Mouse (Mus musculus) G1E (cell line): ENCODE results near the gene Wdr12.

Experiments used
- CTCF ChIP-seq: IDR thresholded peaks from 2 replicates; pipeline ENCODE4 v1.5.1; 2012; ENCODE audit warnings: low read depth, low read length, inconsistent platforms, mixed read lengths
- GATA1 ChIP-seq: IDR thresholded peaks from 2 replicates; pipeline ENCODE4 v1.6.1; 2012; ENCODE audit warnings: borderline replicate concordance, low read length, inconsistent platforms, mixed read lengths
- POLR2AphosphoS5 ChIP-seq: IDR thresholded peaks from 2 replicates; pipeline ENCODE4 v1.6.1; 2012; ENCODE audit warnings: low read depth, low read length, inconsistent platforms; ENCODE audit not compliant: insufficient replicate concordance
- TAL1 ChIP-seq: conservative IDR thresholded peaks from 2 replicates; pipeline ENCODE4 v1.6.1; 2012; ENCODE audit warnings: low read depth, low read length, inconsistent platforms, mixed read lengths

DNA sequence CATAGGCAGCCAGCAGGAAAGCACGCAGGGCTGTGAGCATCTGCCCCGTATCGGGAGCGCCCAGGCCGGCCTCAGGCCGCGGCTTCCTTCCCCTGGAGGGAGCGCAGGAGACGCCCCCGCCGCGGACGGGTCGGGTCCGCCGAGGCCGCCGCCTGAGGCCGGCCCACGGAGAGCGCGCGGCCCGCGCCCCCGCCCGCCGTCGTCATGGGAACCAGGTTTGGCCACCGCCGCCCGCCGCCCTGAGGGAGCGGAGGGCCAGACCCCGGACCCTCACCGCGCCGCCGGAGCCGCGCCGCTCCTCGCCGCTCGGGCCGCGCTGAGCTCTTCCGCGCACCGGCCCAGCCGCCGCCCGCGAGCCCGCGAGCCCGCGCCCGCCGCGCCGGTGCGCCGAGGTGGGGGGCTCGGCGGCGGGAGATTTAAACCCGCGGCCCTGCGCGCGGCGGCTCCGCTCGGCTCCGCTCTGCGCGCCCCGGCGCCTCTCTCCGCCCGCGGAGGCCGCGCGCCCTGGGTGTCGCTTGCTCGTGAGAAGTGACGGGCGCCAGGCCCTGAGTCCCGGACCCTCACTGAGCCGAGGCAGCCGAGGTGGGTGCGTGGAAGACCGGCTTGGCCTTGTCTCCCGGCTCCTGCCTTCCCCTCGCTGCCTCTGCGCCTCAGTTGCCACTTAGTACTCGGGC is 55.5 kb downstream of the Wdr12 start, which contains the start of gene Ica1l:
- TF ChIP-seq CTCF (no peak), GATA1 (no peak), TAL1 (no peak), POLR2AphosphoS5 (no peak)
